Mouse (Mus musculus): ENCODE results near the gene Ifi211.
"Not testable (repeated sequence)": the region's sequence is repeated elsewhere in the genome, so short reads cannot be mapped to it uniquely, and the experiment has no call there.

Gene Ifi211

DNA sequence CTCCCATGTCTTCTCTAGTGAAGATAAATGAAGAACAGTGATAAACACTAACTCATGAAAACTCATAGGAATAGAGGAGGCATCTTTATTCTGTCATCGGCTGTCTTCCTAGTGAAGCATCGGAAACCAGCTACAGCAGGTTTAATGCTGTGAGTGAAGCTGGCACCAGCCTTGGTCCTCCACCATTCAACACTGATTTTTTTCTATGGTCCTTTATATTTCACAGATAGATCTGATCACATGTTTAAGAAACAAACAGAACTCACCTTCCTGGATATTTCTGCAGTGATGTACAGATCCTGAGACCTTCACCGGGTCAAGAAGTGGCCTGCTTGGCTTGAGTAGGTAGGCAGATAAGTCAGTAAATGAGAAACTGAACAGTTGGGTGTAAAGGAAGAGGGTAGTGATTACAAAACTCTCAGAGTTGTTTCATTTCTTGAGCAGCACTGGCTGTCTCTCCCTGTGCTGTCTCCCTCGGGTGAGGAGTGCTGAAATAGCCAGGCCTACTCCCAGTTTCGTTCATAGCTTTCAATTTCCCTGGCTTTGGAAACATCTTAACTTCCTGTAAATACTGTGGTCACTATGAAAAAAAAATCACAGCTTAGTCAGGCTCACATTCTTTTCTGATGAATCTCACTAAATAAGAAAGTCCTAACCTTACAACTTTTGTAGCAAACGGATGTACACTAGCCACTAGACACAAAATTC lies at the start of gene Ifi211:
Gene Ifi211, minus strand, starts transcription at position 499 of the 708 bp plus-strand sequence.
- not testable (repeated sequence) for DNase-seq (ENCODE audit: low spot score in 2 of 2)

DNA sequence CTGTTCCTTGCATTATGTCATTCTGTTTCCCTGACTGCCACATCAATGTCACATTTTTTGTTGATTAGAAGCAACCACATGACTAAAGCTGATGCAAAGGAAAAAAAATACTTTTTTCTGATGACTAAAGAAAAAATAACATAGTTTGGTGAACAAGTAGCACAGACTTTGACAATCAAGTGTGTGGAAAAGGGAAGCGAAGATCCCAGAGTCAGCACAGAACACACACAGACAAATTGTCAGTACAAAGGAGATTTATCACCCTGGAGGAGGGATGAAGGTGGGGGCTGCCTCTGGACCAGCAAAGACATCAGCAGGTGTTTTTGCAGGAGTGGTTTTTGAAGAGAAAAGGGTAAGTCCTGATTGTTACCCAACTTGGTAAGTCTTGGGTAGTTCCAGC lies 48.6 kb upstream of the Ifi211 start:
- not testable (repeated sequence) for DNase-seq (ENCODE audit: low spot score in 2 of 2)

DNA sequence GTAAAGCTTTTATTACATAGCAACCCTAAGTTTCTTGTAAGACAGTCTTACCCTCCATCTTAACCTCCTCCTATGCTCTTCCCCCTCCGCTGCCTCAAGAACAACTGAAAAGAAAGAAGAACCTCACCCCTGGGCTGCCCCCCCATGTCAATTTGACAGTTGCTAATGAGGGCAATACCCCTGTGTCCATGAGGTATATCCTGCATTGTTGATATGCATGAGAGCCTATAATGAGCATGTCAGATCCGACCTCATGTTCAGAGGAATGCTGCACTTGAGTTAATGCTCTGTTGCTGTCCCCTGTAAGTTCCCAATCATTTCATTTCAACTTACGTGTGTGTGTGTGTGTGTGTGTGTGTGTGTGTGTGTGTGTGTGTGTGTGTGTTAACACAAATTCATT lies 47.2 kb upstream of the Ifi211 start:
- not testable (repeated sequence) for DNase-seq (ENCODE audit: low spot score in 2 of 2)

DNA sequence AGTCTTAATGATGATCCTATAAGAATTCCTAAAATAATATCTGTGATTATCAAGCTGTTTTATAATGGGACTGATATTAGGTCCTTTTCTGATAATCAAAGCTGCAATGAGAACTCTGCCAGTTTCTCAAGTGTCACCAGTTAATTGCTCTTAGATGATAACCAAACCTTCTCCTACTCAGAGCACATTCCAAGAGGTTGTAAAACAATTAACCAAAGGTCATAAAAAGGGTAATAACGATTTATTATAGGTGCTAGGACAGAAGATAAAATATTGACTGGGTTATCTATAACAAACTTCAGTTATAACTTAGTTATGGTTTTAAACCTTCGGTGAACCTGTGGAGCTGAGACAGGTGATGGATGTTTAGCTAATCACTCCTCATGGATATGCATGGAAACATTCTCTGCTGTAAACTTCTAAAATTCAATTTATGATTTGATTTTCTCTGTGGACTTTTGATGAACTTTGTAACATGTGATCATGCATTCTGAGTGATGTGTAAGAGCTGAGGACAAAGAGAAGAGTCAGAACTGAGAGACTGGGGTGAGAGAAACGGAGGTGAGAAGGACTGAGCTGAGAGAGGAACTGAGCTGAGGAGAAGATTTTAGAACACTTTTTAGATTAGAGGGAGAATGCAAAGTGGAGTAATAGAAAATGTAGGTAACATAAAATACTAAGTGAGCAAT lies 43.1 kb upstream of the Ifi211 start:
- DNase-seq (ENCODE audit: low spot score in 2 of 2) = not testable (repeated sequence)

DNA sequence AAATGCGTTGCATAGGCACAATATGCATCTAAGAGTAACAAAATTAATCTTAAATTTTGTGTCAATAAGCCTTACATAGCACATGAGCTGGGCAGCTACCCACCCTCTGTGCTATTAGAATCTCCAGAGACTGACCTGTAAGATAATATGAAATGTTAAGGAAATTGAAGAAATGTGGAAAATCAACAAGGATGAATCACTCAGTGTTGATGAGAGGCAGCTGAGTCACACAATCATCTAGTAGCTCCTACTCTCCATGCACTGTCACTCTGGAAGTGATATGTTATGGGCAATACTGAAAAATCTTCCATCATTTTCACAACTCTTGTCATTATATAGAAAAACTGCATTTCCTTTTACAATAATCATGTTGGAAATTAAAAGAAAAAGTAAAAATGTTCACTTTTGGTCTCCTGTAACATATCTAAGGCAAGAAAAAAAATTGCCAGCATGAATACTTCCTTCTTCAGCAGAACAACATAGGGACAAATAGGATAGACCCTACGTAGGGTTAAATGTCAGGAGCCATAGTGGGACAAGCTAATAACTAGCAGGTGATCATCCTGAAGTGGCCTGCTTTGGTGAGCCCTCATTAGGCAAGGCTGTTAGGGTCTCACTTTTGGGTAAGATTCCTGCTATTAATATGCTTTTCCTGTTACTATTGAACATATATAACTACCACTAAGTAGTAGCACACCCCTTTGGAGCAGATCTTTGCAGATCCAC lies 42.4 kb upstream of the Ifi211 start:
- DNase-seq (ENCODE audit: low spot score in 2 of 2) = no peak

DNA sequence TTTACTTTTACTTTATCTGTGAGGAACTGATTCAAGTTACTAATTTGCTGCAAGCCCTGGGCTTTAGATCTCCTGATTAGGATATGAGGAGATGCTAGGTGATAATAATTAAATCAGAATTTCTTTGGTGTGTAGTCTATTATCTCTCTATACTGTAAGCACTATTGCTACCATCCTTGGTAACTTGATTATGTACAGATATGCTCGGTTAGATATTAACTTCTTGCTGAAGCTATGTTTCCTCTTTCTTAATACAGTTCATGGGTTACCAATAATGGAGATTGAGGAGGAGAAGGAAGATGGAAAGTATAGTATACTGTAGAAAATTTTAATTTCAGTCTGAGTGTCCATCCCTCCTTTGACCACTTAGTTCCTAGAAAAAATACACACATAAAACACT lies 40.7 kb upstream of the Ifi211 start:
- no peak for DNase-seq (ENCODE audit: low spot score in 2 of 2)

DNA sequence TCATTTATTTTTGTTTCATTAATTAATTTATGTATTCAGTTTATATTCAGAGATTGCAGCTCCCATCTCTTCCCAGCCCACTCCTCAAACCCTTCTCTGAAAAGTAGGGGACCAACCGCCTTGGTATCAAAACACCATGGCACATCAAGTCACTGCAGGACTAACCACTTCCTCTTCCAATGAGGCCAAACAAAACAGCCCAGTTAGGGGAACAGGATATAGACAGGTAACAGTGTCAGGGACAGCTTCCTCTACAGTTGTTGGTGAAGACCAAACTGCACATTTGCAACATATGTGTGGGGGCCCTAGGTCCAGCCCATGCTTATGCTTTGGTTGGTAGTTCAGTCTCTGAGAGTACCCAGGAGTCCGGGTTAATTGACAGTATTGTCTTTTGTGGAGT lies 36.2 kb upstream of the Ifi211 start:
- not testable (repeated sequence) for DNase-seq (ENCODE audit: low spot score in 2 of 2)

DNA sequence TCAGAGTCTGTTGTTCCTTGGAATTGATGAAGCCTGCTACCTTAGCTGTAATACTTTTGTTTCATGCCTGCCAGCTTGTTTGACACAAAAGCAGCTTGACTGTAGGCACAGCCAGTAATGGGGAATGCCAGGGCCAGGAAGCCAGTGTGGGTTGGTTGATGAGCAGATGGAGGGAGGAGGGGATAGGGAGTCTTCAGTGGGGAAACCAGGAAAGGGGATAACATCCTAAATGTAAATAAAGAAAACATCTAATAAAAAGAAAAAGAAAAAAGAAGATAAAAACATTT lies 29.9 kb upstream of the Ifi211 start:
- DNase-seq (ENCODE audit: low spot score in 2 of 2) = not testable (repeated sequence)

DNA sequence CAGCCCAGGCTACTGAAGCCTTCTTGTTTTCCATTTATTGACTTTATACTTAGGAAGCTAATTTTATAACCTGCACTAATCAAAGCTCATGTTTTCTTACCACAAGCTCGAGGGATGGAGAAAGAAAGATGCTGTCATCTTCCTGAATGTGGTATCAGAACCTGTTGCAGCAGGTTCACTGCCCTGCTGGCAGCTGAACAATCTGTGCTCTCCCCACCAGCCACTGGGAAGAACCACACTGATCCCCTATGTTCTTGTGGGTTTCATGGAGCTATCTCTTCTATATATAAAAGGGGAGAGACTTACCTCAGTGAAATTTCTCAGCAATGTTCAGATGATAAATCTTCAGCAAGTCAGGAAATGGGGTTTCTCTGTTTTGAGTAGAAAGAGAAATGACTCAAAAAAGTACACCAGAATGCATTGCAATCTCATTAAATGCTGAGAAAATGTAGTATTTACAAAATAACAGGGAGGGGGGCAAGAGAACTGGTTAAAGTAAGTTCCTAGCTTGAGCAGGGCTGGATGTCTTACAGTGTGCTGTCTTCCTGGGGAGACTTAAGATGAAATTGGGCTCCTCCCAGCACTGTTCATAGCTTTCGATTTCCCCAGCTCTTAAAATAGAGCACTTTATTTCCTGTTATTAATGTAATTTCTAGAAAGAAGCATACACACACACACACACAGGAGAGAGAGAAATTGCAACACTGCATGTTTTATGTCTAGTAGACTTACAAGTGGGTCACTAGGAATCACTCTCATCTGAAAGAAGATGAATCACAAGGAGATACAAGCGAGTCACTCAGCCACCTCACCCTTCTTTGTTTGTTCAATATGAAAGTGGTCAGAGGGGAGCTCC lies 29.3 kb upstream of the Ifi211 start, which contains the start of the genes Mndal and Ifi203:
Gene Mndal, minus strand, starts transcription at position 568 of the 856 bp plus-strand sequence.
Gene Ifi203, minus strand, starts transcription at position 749 of the 856 bp plus-strand sequence.
- not testable (repeated sequence) for DNase-seq (ENCODE audit: low spot score in 2 of 2)

DNA sequence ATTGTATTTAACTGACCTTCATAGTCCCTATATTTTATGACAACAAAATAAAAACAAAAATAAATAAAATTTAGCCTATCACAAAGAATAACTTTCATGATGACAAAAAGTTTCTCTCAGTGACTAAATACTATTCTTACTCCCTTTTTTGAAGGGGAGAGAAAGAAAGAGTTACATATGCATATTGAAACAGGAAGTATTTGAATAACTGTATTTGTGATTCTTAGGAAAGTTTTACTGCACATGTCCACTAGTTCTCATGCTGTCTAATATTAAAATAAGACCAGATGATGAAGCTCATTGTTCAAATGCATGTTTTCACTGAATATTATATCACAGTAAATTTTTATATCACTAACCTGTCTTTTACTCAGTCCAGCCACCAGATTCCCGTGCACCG lies 28.7 kb upstream of the Ifi211 start:
- not testable (repeated sequence) for DNase-seq (ENCODE audit: low spot score in 2 of 2)

DNA sequence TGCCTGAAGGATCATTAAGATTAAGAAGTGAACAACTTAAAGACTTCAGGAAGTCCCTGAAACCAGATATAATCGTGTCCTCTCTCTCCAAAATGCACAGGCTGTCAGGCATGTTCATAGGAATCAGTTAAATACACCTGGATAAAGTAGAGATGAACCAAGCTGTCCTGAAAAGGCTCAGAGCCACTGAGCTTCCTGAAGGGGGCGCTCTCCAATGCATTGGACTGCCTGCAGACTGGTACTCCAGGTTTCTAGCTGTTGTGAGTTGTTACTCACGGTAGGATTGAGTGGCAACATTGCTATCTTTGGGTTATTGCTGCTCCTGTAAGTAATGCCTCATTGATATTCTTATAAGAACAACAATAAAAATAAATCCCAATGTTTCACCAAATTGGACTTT lies 6.4 kb upstream of the Ifi211 start:
- DNase-seq (ENCODE audit: low spot score in 2 of 2) = not testable (repeated sequence)

DNA sequence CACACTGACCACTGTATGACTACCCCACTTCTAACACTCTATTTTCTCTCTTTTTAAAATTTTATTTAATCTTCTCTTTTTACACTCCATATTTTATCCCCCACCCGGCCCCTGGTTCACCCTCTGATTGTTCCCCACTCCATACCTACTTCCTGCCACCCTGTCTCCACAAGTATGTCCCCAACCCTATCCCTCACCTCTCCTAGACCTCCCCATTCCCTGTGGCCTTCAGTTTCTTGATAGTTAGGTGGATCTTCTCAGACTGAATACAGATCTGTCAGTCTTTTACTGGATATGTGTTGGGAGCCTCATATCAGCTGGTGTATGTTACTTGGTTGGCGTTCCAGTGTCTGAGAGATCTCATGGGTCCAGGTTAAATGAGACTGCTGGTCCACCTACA lies 1.7 kb upstream of the Ifi211 start:
- DNase-seq (ENCODE audit: low spot score in 2 of 2) = no peak

DNA sequence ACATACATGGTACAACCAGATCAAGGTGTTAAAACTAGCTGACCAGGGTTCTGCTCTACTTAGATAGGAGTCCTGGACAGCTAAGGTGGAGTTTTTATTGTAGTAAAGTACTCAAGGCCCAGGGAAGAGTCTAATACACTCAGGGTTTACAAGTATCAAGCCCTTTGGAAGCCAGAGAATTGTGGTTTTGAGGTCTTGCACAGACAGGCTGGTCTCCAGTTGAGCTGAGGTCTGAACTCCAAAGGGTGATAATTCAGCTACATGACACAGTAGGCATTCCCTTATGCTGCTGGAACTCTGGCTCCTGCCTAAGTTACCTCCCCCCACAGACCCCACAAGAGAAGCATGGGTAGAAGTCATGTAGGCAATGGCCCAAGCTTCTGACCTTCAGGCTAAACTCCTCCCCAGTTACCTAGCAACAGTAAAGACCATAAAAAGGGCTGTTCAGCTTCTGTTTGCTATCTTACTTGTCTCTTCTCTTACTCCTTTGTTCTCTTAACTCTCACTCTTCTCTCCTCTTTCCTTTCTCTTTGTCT lies 478 bp upstream of the Ifi211 start:
- not testable (repeated sequence) for DNase-seq (ENCODE audit: low spot score in 2 of 2)

DNA sequence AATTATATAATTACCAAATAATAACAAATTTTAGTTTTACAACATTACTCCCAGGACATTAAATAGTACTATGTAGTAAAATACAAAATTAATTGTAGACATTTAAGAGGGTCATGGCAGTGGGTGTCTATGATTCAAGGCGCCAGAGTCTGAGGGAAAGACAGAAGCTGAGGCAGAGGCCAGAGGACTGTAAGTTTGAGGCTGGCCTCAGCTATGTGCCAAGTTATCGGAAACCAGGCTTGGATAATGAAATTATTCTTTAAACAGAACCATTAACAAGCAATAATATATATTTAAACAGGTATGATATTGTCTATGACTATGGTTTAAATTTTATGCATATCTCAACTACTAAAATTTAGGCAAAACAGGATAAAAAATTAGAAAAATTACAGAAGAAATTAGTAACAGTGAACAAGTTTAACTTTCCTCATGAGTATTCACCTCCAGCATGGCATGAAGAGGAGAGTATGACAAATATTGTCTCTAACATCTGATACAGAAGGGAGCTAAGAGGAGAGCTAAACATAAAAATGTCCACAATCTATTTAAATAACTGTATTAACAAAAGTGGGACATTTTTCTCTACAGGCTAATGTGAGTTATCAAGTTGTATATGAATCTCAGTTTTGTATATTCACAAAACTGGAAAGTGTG lies 910 bp downstream of the Ifi211 start:
- DNase-seq (ENCODE audit: low spot score in 2 of 2) = no peak

DNA sequence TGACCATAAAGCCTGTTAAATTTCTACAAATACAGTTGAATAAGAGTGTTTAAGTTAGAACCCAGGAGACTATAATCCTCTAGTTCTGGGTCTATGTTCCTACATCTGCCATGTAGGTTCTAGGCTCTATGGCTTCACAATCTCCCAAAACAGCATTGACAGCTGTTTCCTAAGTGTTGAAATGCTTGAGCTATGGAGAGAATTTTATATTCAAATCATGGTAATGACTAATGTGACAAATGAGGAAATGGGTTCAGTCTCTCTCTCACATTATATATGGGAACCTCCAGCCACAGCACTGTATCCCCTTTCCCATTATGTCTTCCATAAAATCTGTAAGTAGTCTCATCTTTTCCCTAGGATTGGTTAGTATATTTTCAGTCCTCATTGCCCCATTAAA lies 4.5 kb downstream of the Ifi211 start:
- not testable (repeated sequence) for DNase-seq (ENCODE audit: low spot score in 2 of 2)

DNA sequence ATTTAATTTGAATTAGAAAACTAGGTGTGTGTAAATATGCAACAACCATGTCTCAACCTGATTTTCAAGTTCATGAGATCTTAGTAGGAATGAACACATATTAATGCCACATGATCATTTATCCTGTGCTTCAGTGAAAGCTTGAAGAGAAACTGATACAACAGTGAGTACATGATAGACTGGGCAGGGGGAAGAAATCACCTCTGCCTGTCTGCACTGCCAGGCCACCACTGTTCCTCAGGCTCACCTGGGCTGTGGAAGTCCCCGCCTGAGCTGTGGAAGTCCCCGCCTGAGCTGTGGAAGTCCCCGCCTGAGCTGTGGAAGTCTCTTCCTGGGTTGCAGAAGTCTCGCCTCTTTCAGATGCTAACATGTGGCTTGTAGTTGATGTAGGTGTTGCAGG lies 7.0 kb downstream of the Ifi211 start:
- DNase-seq (ENCODE audit: low spot score in 2 of 2) = not testable (repeated sequence)

DNA sequence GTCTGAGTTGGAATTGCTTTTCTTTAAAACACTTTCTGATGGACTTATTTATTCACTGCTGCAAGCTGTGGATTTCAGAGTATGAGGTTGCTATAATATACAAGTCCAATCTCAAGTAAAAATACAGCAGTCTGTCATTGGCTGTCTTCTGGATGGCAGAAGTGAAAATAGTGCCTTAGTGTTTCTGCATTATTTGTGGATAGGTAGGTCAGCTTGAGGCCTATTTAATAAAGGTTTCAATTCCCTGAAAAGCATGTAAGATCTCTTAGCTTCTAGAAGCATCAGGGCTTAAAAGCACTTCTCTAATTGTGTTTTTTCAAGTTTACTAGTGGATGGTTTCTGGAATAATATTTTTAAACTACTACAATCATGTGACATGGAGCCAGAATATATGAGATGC lies 23.1 kb downstream of the Ifi211 start:
- DNase-seq (ENCODE audit: low spot score in 2 of 2) = not testable (repeated sequence)

DNA sequence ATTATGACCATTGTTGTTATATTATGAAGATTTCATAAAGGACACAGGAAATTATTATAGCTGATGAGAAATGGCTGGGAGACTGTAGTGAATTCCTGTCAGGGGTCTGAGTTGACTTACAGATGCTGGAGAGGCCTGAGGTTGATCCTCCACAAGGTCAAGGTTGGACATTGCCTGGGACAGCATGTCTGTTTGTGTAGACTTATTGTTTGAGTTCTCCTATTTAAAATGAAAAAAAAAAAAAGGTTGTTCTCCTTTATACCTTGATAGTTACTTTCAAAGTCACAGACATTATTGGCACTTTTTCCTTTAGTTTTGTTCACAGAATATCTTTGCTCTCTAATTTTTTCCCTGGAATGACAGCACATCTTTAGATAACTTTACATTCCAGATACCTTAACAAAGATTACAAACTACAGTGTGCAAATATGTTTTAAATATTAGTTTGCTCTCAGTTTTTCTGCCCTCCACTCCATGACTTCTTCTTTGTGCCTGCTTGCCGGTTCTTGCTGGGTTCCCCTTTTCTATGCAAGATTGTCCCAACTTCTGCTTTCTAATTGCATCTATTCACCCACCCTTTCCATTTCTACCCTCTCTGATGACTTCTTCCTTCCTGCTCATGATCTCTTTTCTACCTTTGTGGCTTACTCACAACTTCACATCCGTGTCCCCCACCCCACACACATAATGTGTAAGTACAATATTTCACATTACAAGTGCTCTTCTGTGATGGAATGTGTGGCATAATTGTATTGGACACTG lies 25.6 kb downstream of the Ifi211 start:
- DNase-seq (ENCODE audit: low spot score in 2 of 2) = not testable (repeated sequence)

DNA sequence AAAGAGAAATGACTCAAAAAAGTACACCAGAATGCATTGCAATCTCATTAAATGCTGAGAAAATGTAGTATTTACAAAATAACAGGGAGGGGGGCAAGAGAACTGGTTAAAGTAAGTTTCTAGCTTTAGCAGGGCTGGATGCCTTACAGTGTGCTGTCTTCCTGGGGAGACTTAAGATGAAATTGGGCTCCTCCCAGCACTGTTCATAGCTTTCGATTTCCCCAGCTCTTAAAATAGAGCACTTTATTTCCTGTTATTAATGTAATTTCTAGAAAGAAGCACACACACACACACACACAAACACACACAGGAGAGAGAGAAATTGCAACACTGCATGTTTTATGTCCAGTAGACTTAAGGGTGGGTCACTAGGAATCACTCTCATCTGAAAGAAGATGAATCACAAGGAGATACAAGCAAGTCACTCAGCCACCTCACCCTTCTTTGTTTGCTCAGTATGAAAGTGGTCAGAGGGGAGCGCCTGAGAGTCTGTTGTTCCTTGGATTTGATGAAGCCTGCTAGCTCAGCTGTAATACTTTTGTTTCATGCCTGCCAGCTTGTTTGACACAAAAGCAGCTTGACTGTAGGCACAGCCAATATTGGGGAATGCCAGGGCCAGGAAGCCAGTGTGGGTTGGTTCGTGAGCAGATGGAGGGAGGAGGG lies 32.7 kb downstream of the Ifi211 start:
- DNase-seq (ENCODE audit: low spot score in 2 of 2) = not testable (repeated sequence)
